Mouse (Mus musculus) forebrain, postnatal 0 days (tissue): Measurements from ENCODE around the gene Snrpa1. TPM values are rescaled to one million over a fixed set of nuclear protein-coding genes. Genes with fewer than 3 reads are reported as not detected.

Source experiments
- ATAC-seq: fragments of 200-750 bp; cut with Nextera tagmentation; 2 replicates; pipeline ENCODE4 v1.8.0; 2017; ENCODE audit warnings: mild to moderate bottlenecking, moderate library complexity
- DNase-seq: peaks from one replicate; pipeline ENCODE4 v3.0.0-alpha.2; 2015
- H3K27ac ChIP-seq: fragments of 300-500 bp; sonication (generic); 2 replicates; pipeline ENCODE4 v1.5.1; 2014; ENCODE audit warnings: low read depth, mild to moderate bottlenecking, antibody characterized with exemption, low read length, moderate library complexity, mixed read lengths
- H3K27me3 ChIP-seq: fragments of 300-500 bp; sonication (generic); 2 replicates; pipeline ENCODE4 v1.6.1; 2014; ENCODE audit warnings: mild to moderate bottlenecking, low read length, mixed read lengths; ENCODE audit not compliant: insufficient read depth
- H3K36me3 ChIP-seq: fragments of 300-500 bp; sonication (generic); 2 replicates; pipeline ENCODE4 v1.6.1; 2014; ENCODE audit warnings: mild to moderate bottlenecking, moderate library complexity; ENCODE audit not compliant: insufficient read depth
- H3K4me1 ChIP-seq: fragments of 300-500 bp; sonication (generic); 2 replicates; pipeline ENCODE4 v1.6.1; 2014; ENCODE audit warnings: antibody characterized with exemption; ENCODE audit not compliant: insufficient read depth
- H3K4me2 ChIP-seq: fragments of 300-500 bp; sonication (generic); 2 replicates; pipeline ENCODE4 v1.6.1; 2014; ENCODE audit warnings: low read depth, mild to moderate bottlenecking, moderate library complexity
- H3K4me3 ChIP-seq: fragments of 300-500 bp; sonication (generic); 2 replicates; pipeline ENCODE4 v1.5.1; 2014; ENCODE audit warnings: low read depth, low read length, mixed read lengths
- H3K9ac ChIP-seq: fragments of 300-500 bp; sonication (generic); 2 replicates; pipeline ENCODE4 v1.6.1; 2014; ENCODE audit warnings: mild to moderate bottlenecking
- H3K9me3 ChIP-seq: fragments of 300-500 bp; sonication (generic); 2 replicates; pipeline ENCODE4 v1.6.1; 2016; ENCODE audit warnings: low read length
- CTCF ChIP-seq: sonication (generic); IDR thresholded peaks from 2 replicates; pipeline ENCODE4 v1.5.1; 2016; ENCODE audit warnings: antibody characterized with exemption, control low read depth, low read depth
- WGBS: fragments of 180-500 bp; shearing (Covaris S2); extraction: QIAGEN DNeasy Blood & Tissue Kit; methylation state at CpG from one replicate; pipeline ENCODE4 v1.1.7; 2014; 5-methylcytosine and 5-hydroxymethylcytosine counted together
- polyA plus RNA-seq: library from polyadenylated mRNA; unstranded; fragments of >200 nt; fragmentation: Nextera tagmentation; extraction: Ambion mirVana; gene quantifications from 2 replicates; pipeline ENCODE4 v1.2.1, GENCODE M21; 2015
- total RNA-seq: library from RNA; depleted of rRNA; stranded (reverse); fragments of >200 nt; gene quantifications from 2 replicates; pipeline ENCODE4 v1.2.3, GENCODE M21; 2014; rRNA removed

Snrpa1 gene
- total and polyA plus RNA-seq, 2 experiments from 2014 or later: 45.6 to 135 TPM

DNA sequence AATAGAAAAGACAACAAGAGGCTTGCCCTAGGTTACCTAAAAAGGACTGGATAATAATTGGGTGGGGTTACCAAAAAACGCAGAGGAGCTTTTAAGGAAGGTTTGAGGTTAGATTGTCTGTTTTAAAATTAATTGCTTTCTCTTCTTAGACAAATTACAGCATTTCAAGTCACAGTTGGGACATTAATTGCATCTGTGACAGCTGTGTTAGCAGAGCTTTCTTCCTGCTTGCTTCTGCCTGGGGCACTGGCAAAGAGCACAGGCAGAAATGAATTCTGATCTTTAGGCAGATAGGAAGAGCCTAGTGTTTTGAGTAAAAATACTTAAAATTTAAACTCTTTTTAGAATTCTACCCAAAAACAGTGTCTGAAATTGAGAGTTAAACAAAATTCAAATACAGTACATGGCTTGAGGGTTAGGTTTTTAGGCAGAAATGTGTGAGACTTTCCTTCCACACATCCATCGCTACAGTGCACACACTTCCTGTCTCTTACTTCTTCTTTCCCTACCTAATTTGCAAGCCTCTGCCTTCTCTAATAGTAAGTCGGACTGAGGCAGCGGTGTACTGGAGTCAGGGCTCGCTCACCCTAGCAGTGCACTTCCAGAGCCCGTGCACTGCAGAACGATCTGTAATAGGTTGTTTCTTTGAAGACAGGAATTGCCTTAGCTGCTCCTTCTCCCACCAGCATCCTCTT lies 62.0 kb downstream of the Snrpa1 start:
- WGBS: 45% methylated on average over 7 of the region's 7 CpGs
- H3K4me1 ChIP-seq: peaks cover 21% of the 10 kb centered on the region

More for the DNA sequence above, 62.0 kb downstream of the Snrpa1 start:
- Histone ChIP-seq H3K4me2 (peak overlapping the region; percentile 13; the same call in 1 of the 2 replicates), H3K36me3 (peaks cover 6% of the 10 kb centered on the region; the same call in 1 of the 2 replicates), H3K9ac (no peak overlapping the region), H3K27me3 (no peaks in the 10 kb centered on the region), H3K4me3 (no peak overlapping the region), H3K27ac (peak overlapping the region; percentile 66), H3K9me3 (no peaks in the 10 kb centered on the region)
- DNase-seq (peak; percentile 35), ATAC-seq (peak; percentile 83)
- TF ChIP-seq CTCF: no peak

Other genes with a start within 250 kb of the Snrpa1 start
- gene Pcsk6, start 197.3 kb upstream of the Snrpa1 start, total RNA-seq: 8.2 and 10.2 TPM in 2 replicates
- 1.6 and 2.4 TPM in 2 replicates for gene Pcsk6, start 197.3 kb upstream of the Snrpa1 start, polyA plus RNA-seq
- gene Gm45213, start 15.4 kb upstream of the Snrpa1 start, total RNA-seq: not detected in 2 replicates
- not detected in 2 replicates for gene Gm45213, start 15.4 kb upstream of the Snrpa1 start, polyA plus RNA-seq
- gene Selenos, start 20.6 kb downstream of the Snrpa1 start, total RNA-seq: 49.7 and 52.2 TPM in 2 replicates
- gene Selenos, start 20.6 kb downstream of the Snrpa1 start, polyA plus RNA-seq: 110 and 117 TPM in 2 replicates
- gene Chsy1, start 50.5 kb downstream of the Snrpa1 start, total RNA-seq: 39.8 and 49.9 TPM in 2 replicates
- 8.7 TPM in 2 replicates for gene Chsy1, start 50.5 kb downstream of the Snrpa1 start, polyA plus RNA-seq